Mouse (Mus musculus) liver, embryonic 16.5 days (tissue): Measurements from ENCODE around the gene Tnip1. TPM values are rescaled to one million over a fixed set of nuclear protein-coding genes. Genes with fewer than 3 reads are reported as not detected.

Experiments
- ATAC-seq: fragments of 200-750 bp; cut with Nextera tagmentation; 2 replicates; pipeline ENCODE4 v1.8.0; 2017; ENCODE audit warnings: low read depth, mild to moderate bottlenecking, moderate number of reproducible peaks, moderate library complexity
- H3K27ac ChIP-seq: fragments of 300-500 bp; sonication (generic); 2 replicates; pipeline ENCODE4 v1.5.1; 2014; ENCODE audit warnings: mild to moderate bottlenecking, low read length
- H3K27me3 ChIP-seq: fragments of 300-500 bp; sonication (generic); 2 replicates; pipeline ENCODE4 v1.6.1; 2014; ENCODE audit warnings: low read depth, low read length, mixed read lengths; ENCODE audit not compliant: control insufficient read depth, insufficient read depth
- H3K36me3 ChIP-seq: fragments of 300-500 bp; sonication (generic); 2 replicates; pipeline ENCODE4 v1.6.1; 2014; ENCODE audit warnings: mild to moderate bottlenecking; ENCODE audit not compliant: control insufficient read depth, insufficient read depth
- H3K4me1 ChIP-seq: fragments of 300-500 bp; sonication (generic); 2 replicates; pipeline ENCODE4 v1.6.1; 2014; ENCODE audit warnings: low read depth, low read length, mixed read lengths; ENCODE audit not compliant: control insufficient read depth
- H3K4me2 ChIP-seq: fragments of 300-500 bp; sonication (generic); 2 replicates; pipeline ENCODE4 v1.6.1; 2014; ENCODE audit warnings: low read depth, low read length, mixed read lengths
- H3K4me3 ChIP-seq: fragments of 300-500 bp; sonication (generic); 2 replicates; pipeline ENCODE4 v1.5.1; 2014; ENCODE audit warnings: low read depth, mild to moderate bottlenecking, low read length
- H3K9ac ChIP-seq: fragments of 300-500 bp; sonication (generic); 2 replicates; pipeline ENCODE4 v1.6.1; 2014; ENCODE audit warnings: low read depth, low read length
- H3K9me3 ChIP-seq: fragments of 300-500 bp; sonication (generic); replicated peaks from 2 replicates; pipeline ENCODE4 v1.6.1; 2016; ENCODE audit warnings: low read length; ENCODE audit not compliant: control insufficient read depth
- WGBS: fragments of 180-500 bp; shearing (Covaris S2); extraction: QIAGEN DNeasy Blood & Tissue Kit; methylation state at CpG from one replicate; pipeline ENCODE4 v1.1.7; 2014; ENCODE audit not compliant: insufficient replicate concordance; 5-methylcytosine and 5-hydroxymethylcytosine counted together
- polyA plus RNA-seq: library from polyadenylated mRNA; unstranded; fragments of >200 nt; fragmentation: Nextera tagmentation; extraction: Ambion mirVana; gene quantifications from 2 replicates; pipeline ENCODE4 v1.2.1, GENCODE M21; 2015

Tnip1 gene
- polyA plus RNA-seq, 1 experiment from 2014 or later = 6.5 TPM

GRCm38 (mm10) chr11:54913841-54914240 lies 48.9 kb downstream of the Tnip1 start:
- Histone ChIP-seq H3K9ac (no peak overlapping the region), H3K4me2 (no peak overlapping the region), H3K36me3 (peaks cover 8% of the 10 kb centered on the region; the same call in 1 of the 2 replicates), H3K4me3 (no peak overlapping the region), H3K27me3 (no peaks in the 10 kb centered on the region), H3K4me1 (no peaks in the 10 kb centered on the region), H3K27ac (no peak overlapping the region), H3K9me3 (no peaks in the 10 kb centered on the region)
- 69% methylated on average over 5 of the region's 5 CpGs for WGBS
- no peak for ATAC-seq

- WGBS = 60% methylated on average over 9 of the region's 9 CpGs
- Histone ChIP-seq H3K36me3 (peaks cover 1% of the 10 kb centered on the region; the same call in 1 of the 2 replicates), H3K4me1 (no peaks in the 10 kb centered on the region), H3K4me3 (no peak overlapping the region), H3K4me2 (no peak overlapping the region), H3K27ac (no peak overlapping the region), H3K27me3 (no peaks in the 10 kb centered on the region), H3K9ac (no peak overlapping the region), H3K9me3 (no peaks in the 10 kb centered on the region)
- no peak for ATAC-seq
Observed at GRCm38 (mm10) chr11:54912503-54913316, 50.0 kb downstream of the Tnip1 start.

- ATAC-seq = no peak
- 71% methylated on average over 7 of the region's 7 CpGs for WGBS
Observed at GRCm38 (mm10) chr11:54911671-54912502, 50.8 kb downstream of the Tnip1 start.

GRCm38 (mm10) chr11:54911201-54911600 lies 51.5 kb downstream of the Tnip1 start:
- no peak overlapping the region for H3K4me3 ChIP-seq
- H3K4me2 ChIP-seq = no peak overlapping the region
- no peaks in the 10 kb centered on the region for H3K9me3 ChIP-seq
- no peak overlapping the region for H3K27ac ChIP-seq
- H3K27me3 ChIP-seq = no peaks in the 10 kb centered on the region
- WGBS = 75% methylated on average over 3 of the region's 3 CpGs
- no peaks in the 10 kb centered on the region for H3K36me3 ChIP-seq
- no peak overlapping the region for H3K9ac ChIP-seq
- H3K4me1 ChIP-seq = peaks cover 2% of the 10 kb centered on the region
- ATAC-seq = no peak

More at GRCm38 (mm10) chr11:54911671-54912502, 50.8 kb downstream of the Tnip1 start:
- Histone ChIP-seq H3K4me2 (no peak overlapping the region), H3K9ac (no peak overlapping the region), H3K4me1 (no peaks in the 10 kb centered on the region; the same call in 1 of the 2 replicates), H3K27ac (no peak overlapping the region), H3K4me3 (no peak overlapping the region), H3K9me3 (no peaks in the 10 kb centered on the region), H3K36me3 (no peaks in the 10 kb centered on the region), H3K27me3 (no peaks in the 10 kb centered on the region)

GRCm38 (mm10) chr11:54910081-54910665 lies 52.5 kb downstream of the Tnip1 start:
- H3K4me2 ChIP-seq = no peak overlapping the region
- WGBS = 73% methylated on average over 12 of the region's 12 CpGs
- no peak overlapping the region for H3K4me3 ChIP-seq
- no peak overlapping the region for H3K27ac ChIP-seq
- H3K9me3 ChIP-seq = no peaks in the 10 kb centered on the region
- no peak for ATAC-seq
- H3K36me3 ChIP-seq = no peaks in the 10 kb centered on the region
- H3K4me1 ChIP-seq = peaks cover 4% of the 10 kb centered on the region
- H3K27me3 ChIP-seq = no peaks in the 10 kb centered on the region
- H3K9ac ChIP-seq = no peak overlapping the region

- Histone ChIP-seq H3K4me1 (peaks cover 4% of the 10 kb centered on the region), H3K36me3 (no peaks in the 10 kb centered on the region), H3K4me2 (no peak overlapping the region), H3K4me3 (no peak overlapping the region), H3K27ac (no peak overlapping the region), H3K9ac (no peak overlapping the region), H3K27me3 (no peaks in the 10 kb centered on the region), H3K9me3 (no peaks in the 10 kb centered on the region)
- no peak for ATAC-seq
- 68% methylated on average over 11 of the region's 11 CpGs for WGBS
Observed at GRCm38 (mm10) chr11:54909273-54909672, 53.4 kb downstream of the Tnip1 start.

- Histone ChIP-seq H3K4me2 (no peak overlapping the region), H3K9me3 (no peaks in the 10 kb centered on the region), H3K36me3 (no peaks in the 10 kb centered on the region), H3K4me1 (peaks cover 9% of the 10 kb centered on the region), H3K9ac (no peak overlapping the region), H3K4me3 (no peak overlapping the region), H3K27me3 (peaks cover 6% of the 10 kb centered on the region), H3K27ac (no peak overlapping the region)
- ATAC-seq = no peak
- WGBS = 63% methylated on average over 5 of the region's 5 CpGs
Observed at GRCm38 (mm10) chr11:54907259-54907658, 55.5 kb downstream of the Tnip1 start.

GRCm38 (mm10) chr11:54906466-54906865 lies 56.3 kb downstream of the Tnip1 start:
- H3K27ac ChIP-seq = no peak overlapping the region
- H3K4me3 ChIP-seq = no peak overlapping the region
- no peak for ATAC-seq
- WGBS = 50% methylated on average over 4 of the region's 4 CpGs
- H3K27me3 ChIP-seq = peaks cover 6% of the 10 kb centered on the region
- H3K4me2 ChIP-seq = no peak overlapping the region
- no peaks in the 10 kb centered on the region for H3K36me3 ChIP-seq
- H3K9me3 ChIP-seq = no peaks in the 10 kb centered on the region
- peaks cover 9% of the 10 kb centered on the region for H3K4me1 ChIP-seq
- no peak overlapping the region for H3K9ac ChIP-seq
